Mouse (Mus musculus): ENCODE results near the gene Map2k6. TPM values are rescaled to one million over a fixed set of nuclear protein-coding genes. Genes with fewer than 3 reads are reported as not detected.

Gene Map2k6
- polyA plus RNA-seq, 1 experiment from 2014 or later: 52.9 TPM

DNA sequence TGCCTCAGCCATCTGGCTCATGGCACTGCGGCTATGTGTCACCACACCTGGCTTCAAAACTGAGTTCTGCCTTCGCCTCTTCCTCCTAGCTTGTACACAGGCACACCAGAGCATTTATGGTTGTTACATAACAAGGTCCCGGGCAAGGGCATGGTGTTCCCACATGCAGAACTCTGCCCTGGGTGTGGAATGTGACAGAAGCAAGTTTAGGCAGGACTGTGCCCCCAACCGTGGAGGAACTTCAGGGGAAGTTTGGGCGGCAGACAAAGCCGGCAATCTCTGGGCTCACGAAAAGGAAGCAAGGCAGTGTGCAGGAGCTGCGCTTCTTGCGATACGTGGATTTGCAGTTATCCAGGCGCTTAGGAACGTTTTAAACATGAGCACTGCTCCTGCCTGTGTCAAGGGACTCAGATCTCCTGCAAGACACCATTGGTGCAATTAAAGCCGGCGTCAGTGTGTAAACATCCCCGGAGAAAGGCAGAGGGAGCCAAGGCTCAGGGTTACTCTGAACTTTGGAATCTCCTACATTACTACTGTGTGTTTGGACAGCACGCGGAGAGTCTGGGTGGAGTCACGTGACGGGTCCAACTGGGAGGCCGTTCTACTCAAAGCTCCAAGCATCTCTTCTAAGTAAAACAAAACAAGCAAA, 19.1 kb upstream of the Map2k6 start:
- Histone ChIP-seq H3K36me3 (no peaks in the 10 kb centered on the region), H3K9ac (replicated peaks) (no peak overlapping the region; the same call in 1 of the 2 replicates), H3K27ac (replicated peaks) (no peak overlapping the region), H3K4me2 (replicated peaks) (peak overlapping the region; percentile 59), H3K27me3 (no peaks in the 10 kb centered on the region), H3K9me3 (no peaks in the 10 kb centered on the region), H3K4me1 (peaks cover 11% of the 10 kb centered on the region), H3K4me3 (peak overlapping the region; percentile 33)
- peak; percentile 64 for ATAC-seq (replicated peaks)
- WGBS: 13% methylated on average over 20 of the region's 20 CpGs

GRCm38 (mm10) chr11:110380310-110380668, 18.6 kb upstream of the Map2k6 start:
- 25% methylated on average over 15 of the region's 15 CpGs for WGBS
- Histone ChIP-seq H3K4me1 (peaks cover 11% of the 10 kb centered on the region), H3K27ac (replicated peaks) (no peak overlapping the region), H3K27me3 (no peaks in the 10 kb centered on the region), H3K4me2 (replicated peaks) (peak overlapping the region; percentile 59), H3K9me3 (no peaks in the 10 kb centered on the region), H3K36me3 (no peaks in the 10 kb centered on the region), H3K9ac (replicated peaks) (no peak overlapping the region; the same call in 1 of the 2 replicates), H3K4me3 (peak overlapping the region; percentile 33)
- 0 out of 2 replicates have a peak, but pooled peaks have one; percentile 43 for ATAC-seq (replicated peaks)

DNA sequence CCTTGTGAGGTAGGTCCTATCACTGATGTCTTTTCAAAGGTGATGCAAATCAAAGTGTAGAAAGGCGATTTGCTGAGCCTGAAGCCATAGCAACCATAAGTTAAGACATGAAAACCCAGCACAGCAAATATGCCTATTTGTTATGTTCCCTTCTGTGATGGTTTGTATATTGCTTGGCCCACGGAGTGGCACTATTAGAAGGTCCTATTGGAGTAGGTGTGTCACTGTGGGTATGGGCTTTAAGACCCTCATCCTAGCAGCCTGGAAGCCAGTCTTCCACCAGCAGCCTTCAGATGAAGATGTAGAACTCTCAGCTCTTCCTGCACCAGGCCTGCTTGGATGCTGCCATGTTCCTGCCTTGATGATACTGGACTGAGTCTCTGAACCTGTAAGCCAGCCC, 13.4 kb upstream of the Map2k6 start:
- no peak overlapping the region for H3K4me3 ChIP-seq
- WGBS: 90% methylated on average over 2 of the region's 2 CpGs
- H3K36me3 ChIP-seq: no peaks in the 10 kb centered on the region
- H3K27ac ChIP-seq (replicated peaks): no peak overlapping the region
- peaks cover under 1% of the 10 kb centered on the region; the same call in 1 of the 2 replicates for H3K4me1 ChIP-seq
- ATAC-seq (replicated peaks): no peak
- no peaks in the 10 kb centered on the region for H3K27me3 ChIP-seq
- H3K4me2 ChIP-seq (replicated peaks): no peak overlapping the region
- no peak overlapping the region for H3K9ac ChIP-seq (replicated peaks)
- no peaks in the 10 kb centered on the region for H3K9me3 ChIP-seq

GRCm38 (mm10) chr11:110392763-110393162, 6.2 kb upstream of the Map2k6 start:
- H3K27ac ChIP-seq (replicated peaks): no peak overlapping the region
- no peaks in the 10 kb centered on the region for H3K36me3 ChIP-seq
- no peak for ATAC-seq (replicated peaks)
- no peaks in the 10 kb centered on the region for H3K9me3 ChIP-seq
- H3K4me2 ChIP-seq (replicated peaks): no peak overlapping the region
- H3K4me1 ChIP-seq: peaks cover 10% of the 10 kb centered on the region
- H3K27me3 ChIP-seq: no peaks in the 10 kb centered on the region
- H3K9ac ChIP-seq (replicated peaks): no peak overlapping the region
- no peak overlapping the region for H3K4me3 ChIP-seq
- WGBS: 85% methylated on average over 3 of the region's 3 CpGs

- H3K9me3 ChIP-seq: no peaks in the 10 kb centered on the region
- no peak overlapping the region for H3K4me3 ChIP-seq
- H3K27me3 ChIP-seq: no peaks in the 10 kb centered on the region
- H3K4me2 ChIP-seq (replicated peaks): no peak overlapping the region
- H3K27ac ChIP-seq (replicated peaks): no peak overlapping the region
- H3K4me1 ChIP-seq: peaks cover 16% of the 10 kb centered on the region
- WGBS: 89% methylated on average over 5 of the region's 5 CpGs
- no peak for ATAC-seq (replicated peaks)
- no peaks in the 10 kb centered on the region for H3K36me3 ChIP-seq
- no peak overlapping the region for H3K9ac ChIP-seq (replicated peaks)
These were observed 4.0 kb upstream of the Map2k6 start for GRCm38 (mm10) chr11:110394788-110395452.

DNA sequence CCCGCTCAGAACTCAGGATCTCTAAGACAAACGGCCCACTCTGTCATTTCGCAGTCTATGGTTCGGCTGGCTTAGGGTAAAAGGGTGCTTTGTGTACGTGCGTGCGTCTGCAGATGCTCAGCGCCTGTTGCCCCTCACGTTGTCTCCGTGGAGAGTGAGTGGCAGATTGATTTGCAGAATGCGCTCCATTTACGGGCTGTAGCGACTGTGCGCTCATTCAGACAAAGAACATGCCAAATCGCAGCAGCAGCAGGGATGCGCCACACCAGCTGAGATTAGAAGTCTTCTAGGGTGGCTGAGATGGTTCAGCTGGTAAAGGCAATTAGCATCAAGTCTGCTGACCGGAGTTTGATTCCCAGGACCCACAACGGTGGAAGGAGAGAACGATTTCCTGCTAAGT, 2.8 kb upstream of the Map2k6 start:
- ATAC-seq (replicated peaks): peak; percentile 39; the same call in 1 of the 2 replicates
- peak overlapping the region; percentile 32 for H3K9ac ChIP-seq (replicated peaks)

GRCm38 (mm10) chr11:110399240-110400150, 573 bp downstream of the Map2k6 start:
- peak overlapping the region; percentile 60 for H3K9ac ChIP-seq (replicated peaks)
- peak overlapping the region; percentile 62 for H3K4me3 ChIP-seq
- no peaks in the 10 kb centered on the region for H3K36me3 ChIP-seq
- H3K4me2 ChIP-seq (replicated peaks): peak overlapping the region; percentile 52
- peaks cover 44% of the 10 kb centered on the region for H3K4me1 ChIP-seq
- ATAC-seq (replicated peaks): peak; percentile 27; the same call in 1 of the 2 replicates
- WGBS: 2% methylated on average over 15 of the region's 15 CpGs
- H3K27ac ChIP-seq (replicated peaks): peak overlapping the region; percentile 65
- H3K9me3 ChIP-seq: no peaks in the 10 kb centered on the region
- H3K27me3 ChIP-seq: no peaks in the 10 kb centered on the region

More for the DNA sequence above, 2.8 kb upstream of the Map2k6 start:
- 9% methylated on average over 19 of the region's 19 CpGs for WGBS
- Histone ChIP-seq H3K9me3 (no peaks in the 10 kb centered on the region), H3K36me3 (no peaks in the 10 kb centered on the region), H3K4me1 (peaks cover 28% of the 10 kb centered on the region), H3K4me3 (peak overlapping the region; percentile 21), H3K27ac (replicated peaks) (peak overlapping the region; percentile 60), H3K27me3 (no peaks in the 10 kb centered on the region), H3K4me2 (replicated peaks) (peak overlapping the region; percentile 45)

DNA sequence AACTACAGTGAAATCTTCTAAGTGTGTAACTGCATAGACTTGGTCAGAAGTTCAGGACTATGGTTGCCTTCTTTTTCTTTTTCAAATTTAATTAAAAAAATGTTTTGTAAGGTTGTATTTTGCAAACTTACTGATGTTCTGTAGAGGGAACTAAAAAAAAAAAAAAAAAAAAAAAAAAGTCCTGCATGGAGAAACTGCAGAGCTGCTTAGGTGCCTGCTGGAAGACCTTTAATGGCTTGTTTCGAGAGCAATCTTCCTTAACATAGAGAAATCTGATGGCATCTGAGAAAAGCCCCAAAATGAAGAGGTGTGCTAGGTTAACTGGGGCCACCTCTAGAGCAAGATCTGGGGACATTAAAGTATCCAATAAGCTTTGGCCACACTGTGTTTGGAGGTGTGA, 1.4 kb downstream of the Map2k6 start:
- Histone ChIP-seq H3K4me2 (replicated peaks) (peak overlapping the region; percentile 52), H3K4me1 (peaks cover 44% of the 10 kb centered on the region), H3K9ac (replicated peaks) (peak overlapping the region; percentile 60; the same call in 1 of the 2 replicates), H3K27ac (replicated peaks) (no peak overlapping the region), H3K4me3 (peak overlapping the region; percentile 62), H3K36me3 (no peaks in the 10 kb centered on the region), H3K9me3 (no peaks in the 10 kb centered on the region), H3K27me3 (no peaks in the 10 kb centered on the region)
- no peak for ATAC-seq (replicated peaks)
- 33% methylated on average over 1 of the region's 1 CpGs for WGBS

- WGBS: 22% methylated on average over 3 of the region's 3 CpGs
- H3K27ac ChIP-seq (replicated peaks): no peak overlapping the region
- H3K4me1 ChIP-seq: peaks cover 35% of the 10 kb centered on the region
- ATAC-seq (replicated peaks): no peak
- H3K9ac ChIP-seq (replicated peaks): no peak overlapping the region
- H3K36me3 ChIP-seq: no peaks in the 10 kb centered on the region
- H3K4me3 ChIP-seq: no peak overlapping the region
- H3K27me3 ChIP-seq: no peaks in the 10 kb centered on the region
- no peaks in the 10 kb centered on the region for H3K9me3 ChIP-seq
- H3K4me2 ChIP-seq (replicated peaks): no peak overlapping the region
These were observed 3.7 kb downstream of the Map2k6 start for GRCm38 (mm10) chr11:110402671-110403070.

DNA sequence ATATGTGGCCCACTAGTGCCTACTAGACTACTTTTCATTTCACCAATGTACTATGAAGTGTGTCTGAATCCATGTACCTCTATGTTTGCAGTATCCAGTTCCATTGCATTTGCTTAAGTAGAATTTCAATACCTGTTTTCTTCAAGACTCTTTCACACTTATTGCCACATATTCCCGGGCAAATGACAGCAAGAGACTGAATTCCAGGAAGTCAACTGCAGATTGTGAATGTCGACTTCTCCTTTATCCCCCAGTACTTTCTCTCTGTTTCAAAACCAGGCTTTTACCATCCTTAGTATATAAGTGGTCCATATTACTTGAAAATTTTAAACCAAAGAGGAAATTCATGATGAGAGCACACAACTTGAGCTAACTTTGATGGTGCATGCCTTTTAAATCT, 4.7 kb downstream of the Map2k6 start:
- Histone ChIP-seq H3K36me3 (no peaks in the 10 kb centered on the region), H3K9me3 (no peaks in the 10 kb centered on the region), H3K4me2 (replicated peaks) (no peak overlapping the region), H3K9ac (replicated peaks) (no peak overlapping the region), H3K4me1 (peaks cover 38% of the 10 kb centered on the region), H3K4me3 (no peak overlapping the region), H3K27me3 (no peaks in the 10 kb centered on the region), H3K27ac (replicated peaks) (no peak overlapping the region)
- 89% methylated on average over 2 of the region's 2 CpGs for WGBS
- no peak for ATAC-seq (replicated peaks)

GRCm38 (mm10) chr11:110405607-110406006, 6.7 kb downstream of the Map2k6 start:
- no peak for ATAC-seq (replicated peaks)
- no peaks in the 10 kb centered on the region for H3K9me3 ChIP-seq
- no peaks in the 10 kb centered on the region for H3K36me3 ChIP-seq
- no peak overlapping the region for H3K9ac ChIP-seq (replicated peaks)
- H3K27ac ChIP-seq (replicated peaks): no peak overlapping the region
- no peak overlapping the region for H3K4me3 ChIP-seq
- no peak overlapping the region for H3K4me2 ChIP-seq (replicated peaks)
- no peaks in the 10 kb centered on the region for H3K27me3 ChIP-seq
- WGBS: 77% methylated on average over 9 of the region's 9 CpGs
- H3K4me1 ChIP-seq: peaks cover 26% of the 10 kb centered on the region

GRCm38 (mm10) chr11:110409131-110409530, 10.2 kb downstream of the Map2k6 start:
- WGBS: 93% methylated on average over 12 of the region's 12 CpGs
- Histone ChIP-seq H3K4me1 (peaks cover 4% of the 10 kb centered on the region; the same call in 1 of the 2 replicates), H3K4me2 (replicated peaks) (no peak overlapping the region), H3K9me3 (no peaks in the 10 kb centered on the region), H3K27ac (replicated peaks) (no peak overlapping the region), H3K4me3 (no peak overlapping the region), H3K9ac (replicated peaks) (no peak overlapping the region), H3K36me3 (no peaks in the 10 kb centered on the region), H3K27me3 (no peaks in the 10 kb centered on the region)
- no peak for ATAC-seq (replicated peaks)
